9 mouse cellular contexts compared by ENCODE assay signal in the genomic region with DNA sequence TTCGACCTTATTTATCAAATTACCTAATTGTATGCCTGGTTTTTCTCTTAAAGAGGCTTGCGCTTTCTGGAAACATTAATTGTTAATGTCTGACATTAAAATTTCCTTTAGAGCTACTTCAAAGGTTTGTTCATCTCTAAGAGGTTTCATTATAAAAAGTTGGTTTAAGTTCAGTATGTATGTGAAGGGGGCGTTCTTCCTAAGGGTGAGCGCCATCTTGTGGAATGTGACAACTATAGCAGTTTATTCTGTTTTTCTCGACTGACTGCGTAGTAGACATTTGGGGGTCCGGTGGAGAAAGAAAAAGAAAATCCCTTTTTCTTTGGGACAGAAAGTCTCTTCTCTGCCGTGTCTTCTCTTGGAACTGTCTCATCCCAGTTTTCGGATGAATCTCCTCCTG. TPM values are rescaled to one million over a fixed set of nuclear protein-coding genes. Genes with fewer than 3 reads are reported as not detected.
A peak's percentile ranks its signal among the peaks of the same experiment; 100 is the strongest.
DNase-seq lines count a peak whose midpoint lies in the region; ATAC-seq and TF ChIP-seq lines count a peak whose summit lies in the region.
"Had no signal": no experiment of that assay in that cellular context is flagged by ENCODE, and none has a peak within 500 bp of the region (broad histone marks: within the 10 kb centered on the region; RNA-seq: fewer than 3 reads in every experiment).

No protein-coding gene starts in this region.

- no peak overlapping the region for H3K27ac ChIP-seq in cerebellum, adult 2 months (ENCODE audit: insufficient read depth, low read length)
- H3K27ac ChIP-seq in left cerebral cortex, adult 2 months, result no peak overlapping the region
- H3K27ac ChIP-seq in lung, postnatal 0 days (ENCODE audit: low read length), result no peak overlapping the region

- no peak overlapping the region for H3K4me3 ChIP-seq in cerebellum, adult 2 months (replicated peaks; ENCODE audit: insufficient read depth, low read depth, low read length)
- no peak overlapping the region for H3K4me3 ChIP-seq in left cerebral cortex, adult 2 months
- H3K4me3 ChIP-seq in lung, postnatal 0 days (ENCODE audit: low read depth, low read length), result no peak overlapping the region

- H3K4me2 ChIP-seq in lung, postnatal 0 days (replicated peaks; ENCODE audit: low read depth, low read length), result peak overlapping the region; percentile 20; the same call in 1 of the 2 replicates

- no peak for TF ChIP-seq EP300 in lung, postnatal 0 days (IDR thresholded peaks at IDR 0.05)

- intact Hi-C loops in left cerebral cortex, adult 2 months (cut with DNase I), result loop anchor here (1.0 kb wide), 1 partner anchor 104 kb away; no protein-coding TSS in a partner anchor

- no peak overlapping the region for H3K9ac ChIP-seq in lung, postnatal 0 days (replicated peaks; ENCODE audit: low read depth)

- DNase-seq in cerebellum, adult 2 months, result peak in 1 of 2 experiments; percentile 42
- DNase-seq in cerebellum, adult 11-12 months, result no peak
- no peak for DNase-seq in left cerebral cortex, adult 2 months (ENCODE audit: extremely low spot score in 1 of 2, low spot score in 2 of 2)
- no peak for DNase-seq in left cerebral cortex, adult 8-10 months (ENCODE audit: low spot score in 2 of 2)
- DNase-seq in brain, embryonic 18.5 days (ENCODE audit: low read depth, low spot score), result peak; percentile 52
- peak; percentile 83 for DNase-seq in lung, postnatal 0 days (ENCODE audit: low spot score)
- no peak for DNase-seq in urinary bladder, adult 18-20 months (ENCODE audit: low spot score in 2 of 2)

- H3K36me3 ChIP-seq in lung, postnatal 0 days (ENCODE audit: insufficient read depth, low read length), result no peaks in the 10 kb centered on the region
- H3K36me3 ChIP-seq: G1E had no signal

- ATAC-seq in lung, postnatal 0 days, result no peak
- no peak for ATAC-seq in erythroid progenitor cell, adult 5-6 weeks (replicated peaks; ENCODE audit: low FRiP score, poor library complexity, severe bottlenecking)

- 25% methylated on average over 9 of the region's 9 CpGs for WGBS in cerebellum, adult 2 months
- 18% methylated on average over 9 of the region's 9 CpGs for WGBS in lung, postnatal 0 days

- TF ChIP-seq POLR2A in cerebellum, adult 2 months (IDR thresholded peaks at IDR 0.05; ENCODE audit: borderline replicate concordance, insufficient read depth, low read length), result no peak

- TF ChIP-seq CTCF in cerebellum, adult 2 months (IDR thresholded peaks at IDR 0.05; ENCODE audit: borderline replicate concordance, insufficient read depth, low read depth, low read length), result peak; percentile 10; the same call in 1 of the 2 replicates
- peak; percentile 83 for TF ChIP-seq CTCF in left cerebral cortex, adult 2 months (IDR thresholded peaks at IDR 0.05)
- peak; percentile 72 for TF ChIP-seq CTCF in lung, postnatal 0 days (IDR thresholded peaks at IDR 0.05)

- H3K27me3 ChIP-seq in cerebellum, adult 2 months (ENCODE audit: control insufficient read depth, insufficient read depth, low read length), result no peaks in the 10 kb centered on the region
- no peaks in the 10 kb centered on the region for H3K27me3 ChIP-seq in lung, postnatal 0 days (replicated peaks; ENCODE audit: insufficient read depth, low read length)

- H3K9me3 ChIP-seq in lung, postnatal 0 days (ENCODE audit: low read length), result no peaks in the 10 kb centered on the region

- H3K4me1 ChIP-seq in cerebellum, adult 2 months (ENCODE audit: control insufficient read depth, insufficient read depth, low read length), result peaks cover 7% of the 10 kb centered on the region
- no peaks in the 10 kb centered on the region for H3K4me1 ChIP-seq in lung, postnatal 0 days (ENCODE audit: insufficient read depth, low read depth, low read length)

RNA-seq across cellular contexts. Expression of a gene that starts 32.4 kb away (rescaled TPM):
- polyA plus RNA-seq in cerebellum, adult 2 months (2012; rRNA removed), result 9.1 and 9.3 TPM in 2 replicates
- total RNA-seq in left cerebral cortex, adult 2 months (2021), result 1 to 10 TPM; 6.1 to 6.5 TPM
- 10 to 100 TPM in 1 of 4 experiments, 1 to 10 TPM in 3; 8.2 to 10.0 (median 9.2) TPM for total RNA-seq in left cerebral cortex, adult 8-10 months (2022)
- 3.3 and 4.5 TPM in 2 replicates for polyA plus RNA-seq in lung, postnatal 0 days (2015; fragmentation: Nextera tagmentation; extraction: Ambion mirVana)
- not detected in 2 replicates for total RNA-seq in erythroid progenitor cell, adult 5-6 weeks (2015; ENCODE audit: low replicate concordance)
- not detected in 2 replicates for total RNA-seq in erythroid progenitor cell, adult 5-6 weeks (2017; ENCODE audit: low replicate concordance)
- polyA plus RNA-seq: G1E had no signal

Comparison
In these comparisons a context has a peak if more than half of its experiments do, and no peak if none do; other contexts are left out.
1. DNase-seq: peak in brain, embryonic 18.5 days (single experiment) and lung, postnatal 0 days (single experiment); none in cerebellum, adult 11-12 months (single experiment), left cerebral cortex, adult 2 months (0 of 2), left cerebral cortex, adult 8-10 months (0 of 2) and urinary bladder, adult 18-20 months (0 of 2).
2. CTCF ChIP-seq: peak in every context shown above with its lines; median percentile 83 in left cerebral cortex, adult 2 months; 72 in lung, postnatal 0 days; 10 in cerebellum, adult 2 months.
3. RNA of a gene that starts 32.4 kb away (total RNA-seq): 8.2 to 10.0 TPM in left cerebral cortex, adult 8-10 months and 6.1 to 6.5 TPM in left cerebral cortex, adult 2 months; not detected in erythroid progenitor cell, adult 5-6 weeks; every median in the first group is over 4 times any median in the second.